Mouse (Mus musculus) kidney, embryonic 14.5 days (tissue): ENCODE data around the gene Bst2. TPM values are rescaled to one million over a fixed set of nuclear protein-coding genes. Genes with fewer than 3 reads are reported as not detected.

ENCODE experiments used
- ATAC-seq: fragments of 200-750 bp; cut with Nextera tagmentation; 2 replicates; pipeline ENCODE4 v1.8.0; 2017; ENCODE audit warnings: moderate number of reproducible peaks, mild to moderate bottlenecking, moderate TSS enrichment, moderate library complexity; ENCODE audit not compliant: low FRiP score, low TSS enrichment
- H3K27ac ChIP-seq: fragments of 300-500 bp; sonication (generic); 2 replicates; pipeline ENCODE4 v1.5.1; 2014; ENCODE audit warnings: low read depth, mild to moderate bottlenecking, low read length, moderate library complexity, mixed read lengths
- H3K27me3 ChIP-seq: fragments of 300-500 bp; sonication (generic); 2 replicates; pipeline ENCODE4 v1.6.1; 2014; ENCODE audit warnings: mild to moderate bottlenecking, low read length; ENCODE audit not compliant: control insufficient read depth, insufficient read depth
- H3K36me3 ChIP-seq: fragments of 300-500 bp; sonication (generic); 2 replicates; pipeline ENCODE4 v1.6.1; 2014; ENCODE audit warnings: low read length, mixed read lengths; ENCODE audit not compliant: control insufficient read depth, insufficient read depth
- H3K4me1 ChIP-seq: fragments of 300-500 bp; sonication (generic); 2 replicates; pipeline ENCODE4 v1.6.1; 2014; ENCODE audit warnings: low read length, mixed read lengths; ENCODE audit not compliant: control insufficient read depth, insufficient read depth
- H3K4me2 ChIP-seq: fragments of 300-500 bp; sonication (generic); replicated peaks from 2 replicates; pipeline ENCODE4 v1.6.1; 2014; ENCODE audit warnings: low read depth, mild to moderate bottlenecking, low read length
- H3K4me3 ChIP-seq: fragments of 300-500 bp; sonication (generic); 2 replicates; pipeline ENCODE4 v1.5.1; 2014; ENCODE audit warnings: mild to moderate bottlenecking, low read length
- H3K9ac ChIP-seq: fragments of 300-500 bp; sonication (generic); 2 replicates; pipeline ENCODE4 v1.6.1; 2014; ENCODE audit warnings: low read depth, mild to moderate bottlenecking, low read length, moderate library complexity
- H3K9me3 ChIP-seq: fragments of 300-500 bp; sonication (generic); 2 replicates; pipeline ENCODE4 v1.6.1; 2016; ENCODE audit warnings: low read length; ENCODE audit not compliant: control insufficient read depth
- WGBS: fragments of 180-500 bp; shearing (Covaris S2); extraction: QIAGEN DNeasy Blood & Tissue Kit; methylation state at CpG from one replicate; pipeline ENCODE4 v1.1.7; 2014; 5-methylcytosine and 5-hydroxymethylcytosine counted together
- polyA plus RNA-seq: library from polyadenylated mRNA; unstranded; fragments of >200 nt; fragmentation: Nextera tagmentation; extraction: Ambion mirVana; gene quantifications from 2 replicates; pipeline ENCODE4 v1.2.1, GENCODE M21; 2014

Bst2 gene
- polyA plus RNA-seq, 1 experiment from 2014 or later: 8.6 TPM

DNA sequence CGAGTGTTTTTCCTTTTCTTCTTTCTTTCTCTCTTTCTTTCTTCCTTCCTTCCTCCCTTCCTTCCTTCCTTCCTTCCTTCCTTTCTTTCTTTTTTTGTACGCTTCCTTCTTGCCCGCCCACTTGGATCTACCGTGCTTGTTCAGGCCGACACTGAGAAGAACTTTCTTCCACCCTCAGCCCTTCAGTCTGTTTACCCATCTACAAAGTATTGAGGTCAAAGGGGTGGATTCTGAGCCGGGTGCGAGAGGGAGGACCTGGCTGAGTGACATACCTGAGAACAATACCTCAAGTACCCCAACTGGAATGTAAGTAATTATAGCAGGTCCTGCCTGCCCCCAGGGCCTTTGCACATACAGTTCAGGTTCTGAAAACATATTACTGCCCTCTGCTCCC is 51.1 kb downstream of the Bst2 start:
- H3K27me3 ChIP-seq: no peaks in the 10 kb centered on the region
- no peaks in the 10 kb centered on the region for H3K9me3 ChIP-seq
- H3K9ac ChIP-seq: 0 out of 2 replicates have a peak overlapping the region, but pooled peaks have one; percentile 89
- H3K27ac ChIP-seq: no peak overlapping the region
- H3K4me1 ChIP-seq: peaks cover 11% of the 10 kb centered on the region
- peak overlapping the region; percentile 83 for H3K4me3 ChIP-seq
- H3K4me2 ChIP-seq: peak overlapping the region; percentile 62
- WGBS: 18% methylated on average over 7 of the region's 7 CpGs
- no peak for ATAC-seq
- peaks cover 13% of the 10 kb centered on the region; the same call in 1 of the 2 replicates for H3K36me3 ChIP-seq

GRCm38 (mm10) chr8:71485142-71486135 is 51.8 kb downstream of the Bst2 start, which contains the start of gene Ano8:
Gene Ano8 (minus strand): TSS chr8:71485963.
- H3K4me2 ChIP-seq: peak within 1 kb of the TSS; percentile 62
- H3K27me3 ChIP-seq: no peaks in the 10 kb centered on the region
- peak within 1 kb of the TSS; percentile 89 for H3K9ac ChIP-seq
- 6% methylated on average over 57 of the region's 58 CpGs for WGBS
- H3K9me3 ChIP-seq: no peaks in the 10 kb centered on the region
- peak within 1 kb of the TSS; percentile 83 for H3K4me3 ChIP-seq
- peak; percentile 63 for ATAC-seq
- peaks cover 14% of the 10 kb centered on the region for H3K4me1 ChIP-seq
- H3K36me3 ChIP-seq: peaks cover 11% of the 10 kb centered on the region; the same call in 1 of the 2 replicates
- H3K27ac ChIP-seq: peak within 1 kb of the TSS; percentile 65; the same call in 1 of the 2 replicates

GRCm38 (mm10) chr8:71484736-71485135 is 52.5 kb downstream of the Bst2 start:
- Histone ChIP-seq H3K4me1 (peaks cover 14% of the 10 kb centered on the region), H3K4me2 (peak overlapping the region; percentile 62), H3K27ac (no peak overlapping the region), H3K9ac (peak overlapping the region; percentile 89; the same call in 1 of the 2 replicates), H3K4me3 (peak overlapping the region; percentile 83; the same call in 1 of the 2 replicates), H3K27me3 (no peaks in the 10 kb centered on the region), H3K9me3 (no peaks in the 10 kb centered on the region), H3K36me3 (peaks cover 9% of the 10 kb centered on the region; the same call in 1 of the 2 replicates)
- ATAC-seq: no peak
- 95% methylated on average over 19 of the region's 19 CpGs for WGBS

Other genes starting within 250 kb of the Bst2 start
- 112 and 115 TPM in 2 replicates for gene Use1, start 170.6 kb downstream of the Bst2 start, polyA plus RNA-seq
- 4.6 and 5.2 TPM in 2 replicates for gene Ocel1, start 166.2 kb downstream of the Bst2 start, polyA plus RNA-seq
- gene Nr2f6, start 155.5 kb downstream of the Bst2 start, polyA plus RNA-seq: 134 and 149 TPM in 2 replicates
- gene Ushbp1, start 141.7 kb downstream of the Bst2 start, polyA plus RNA-seq: 10.4 and 12.3 TPM in 2 replicates
- gene Babam1, start 140.6 kb downstream of the Bst2 start, polyA plus RNA-seq: 107 and 125 TPM in 2 replicates
- gene Ankle1, start 131.4 kb downstream of the Bst2 start, polyA plus RNA-seq: 28.5 and 38.2 TPM in 2 replicates
- gene Abhd8, start 73.8 kb downstream of the Bst2 start, polyA plus RNA-seq: 26.5 and 32.5 TPM in 2 replicates
- gene Mrpl34, start 72.5 kb downstream of the Bst2 start, polyA plus RNA-seq: 178 and 192 TPM in 2 replicates
- gene Dda1, start 68.3 kb downstream of the Bst2 start, polyA plus RNA-seq: 106 and 113 TPM in 2 replicates
- 2.9 and 3.4 TPM in 2 replicates for gene Ano8, start 51.5 kb downstream of the Bst2 start, polyA plus RNA-seq
- 6.6 and 8.4 TPM in 2 replicates for gene Gtpbp3, start 49.4 kb downstream of the Bst2 start, polyA plus RNA-seq
- gene Plvap, start 25.7 kb downstream of the Bst2 start, polyA plus RNA-seq: 117 and 123 TPM in 2 replicates
- gene Ccdc194, start 11.7 kb downstream of the Bst2 start, polyA plus RNA-seq: 0.27 and 0.34 TPM in 2 replicates
- gene Mvb12a, start 5.5 kb upstream of the Bst2 start, polyA plus RNA-seq: 98.7 and 111 TPM in 2 replicates
- gene Tmem221, start 21.4 kb upstream of the Bst2 start, polyA plus RNA-seq: 8.2 and 11.2 TPM in 2 replicates
- gene Nxnl1, start 29.1 kb upstream of the Bst2 start, polyA plus RNA-seq: 0.16 and 0.27 TPM in 2 replicates
- gene Slc27a1, start 31.4 kb upstream of the Bst2 start, polyA plus RNA-seq: 26.5 and 30.9 TPM in 2 replicates
- 283 and 289 TPM in 2 replicates for gene Pgls, start 54.7 kb upstream of the Bst2 start, polyA plus RNA-seq
- 2.7 and 3.4 TPM in 2 replicates for gene Fam129c, start 60.2 kb upstream of the Bst2 start, polyA plus RNA-seq
- gene Colgalt1, start 73.5 kb upstream of the Bst2 start, polyA plus RNA-seq: 61.4 and 76.8 TPM in 2 replicates
- 0.50 and 0.53 TPM in 2 replicates for gene Unc13a, start 134.3 kb upstream of the Bst2 start, polyA plus RNA-seq
- 3.0 and 5.2 TPM in 2 replicates for gene Jak3, start 138.8 kb upstream of the Bst2 start, polyA plus RNA-seq
- gene Insl3, start 151.8 kb upstream of the Bst2 start, polyA plus RNA-seq: 1.2 TPM in 1 of 2 replicates, not detected in the other
- gene B3gnt3, start 164.3 kb upstream of the Bst2 start, polyA plus RNA-seq: 1.1 and 1.6 TPM in 2 replicates
- 5.5 and 6.5 TPM in 2 replicates for gene Fcho1, start 188.3 kb upstream of the Bst2 start, polyA plus RNA-seq